Mouse (Mus musculus): ENCODE measurements at regions not wholly inside any gene's neighbourhood (a gene's known extent, or its start where the extent isn't known, plus 50 kb on each side); places are given as distances from the start of the nearest gene placed in this dataset.
"Not testable (repeated sequence)": the region's sequence is repeated elsewhere in the genome, so short reads cannot be mapped to it uniquely, and the experiment has no call there.

- DNase-seq (ENCODE audit: low read depth, low spot score): peak; percentile 13
Measured at GRCm38 (mm10) chr10:50370611-50371010, 221.9 kb upstream of the Ascc3 start.

GRCm38 (mm10) chr10:50392617-50393016, 199.9 kb upstream of the Ascc3 start:
- DNase-seq (ENCODE audit: low read depth, low spot score): not testable (repeated sequence)

Data from ES-CJ7 (cell line).